Mouse (Mus musculus): Measurements from ENCODE around the gene Rtl6. TPM values are rescaled to one million over a fixed set of nuclear protein-coding genes. Genes with fewer than 3 reads are reported as not detected.

The Rtl6 gene
- 9.4 and 13.2 TPM in 2 replicates for polyA plus RNA-seq (2012; ENCODE audit: low replicate concordance)

DNA sequence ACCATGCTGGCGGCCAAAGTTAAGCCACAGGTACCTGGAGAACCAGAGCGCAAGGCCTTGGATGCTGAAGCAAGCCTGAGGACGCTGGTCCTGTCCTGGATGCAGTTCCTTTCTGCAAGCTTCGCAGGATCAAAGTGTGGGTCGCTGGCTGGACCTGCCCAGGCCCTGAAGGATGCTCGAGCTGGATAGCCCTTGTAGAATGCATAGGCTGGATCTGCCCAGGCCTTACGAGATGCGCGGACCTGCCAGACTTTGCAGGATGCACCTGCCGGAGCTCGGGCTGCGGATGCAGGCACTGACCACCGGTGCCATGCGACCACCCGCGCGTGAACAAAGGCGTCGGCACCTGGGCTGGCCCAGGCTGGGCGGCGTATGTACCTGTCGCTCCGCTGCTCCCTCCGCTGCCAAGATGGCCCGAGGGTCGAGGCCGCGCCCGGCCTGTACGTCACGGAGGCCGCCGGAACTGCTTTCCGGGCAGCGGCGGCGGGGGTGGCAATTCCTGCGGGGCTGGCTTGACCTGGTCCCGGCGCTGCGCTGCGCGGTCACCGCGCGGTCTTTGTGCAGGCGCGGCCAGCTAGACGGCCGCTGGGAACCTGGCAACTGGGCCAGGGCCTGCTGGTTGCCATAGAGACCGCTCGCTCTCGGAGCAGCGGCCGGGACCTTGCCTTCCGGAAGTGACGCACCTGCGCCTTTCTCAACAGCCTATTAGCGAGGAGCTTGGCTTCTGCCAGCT, at the start of gene Rtl6:
Gene Rtl6 (minus strand): TSS at position 635 of the 733 bp plus-strand sequence.

Other genes with a start within 250 kb of the Rtl6 start
- 30.2 and 79.7 TPM in 2 replicates for gene Parvg, start 233.8 kb downstream of the Rtl6 start, polyA plus RNA-seq (2012; ENCODE audit: low replicate concordance)
- gene Shisal1, start 110.7 kb downstream of the Rtl6 start, polyA plus RNA-seq (2012; ENCODE audit: low replicate concordance): not detected in 2 replicates
- gene Prr5, start 111.8 kb upstream of the Rtl6 start, polyA plus RNA-seq (2012; ENCODE audit: low replicate concordance): 171 and 268 TPM in 2 replicates
- gene Arhgap8, start 162.2 kb upstream of the Rtl6 start, polyA plus RNA-seq (2012; ENCODE audit: low replicate concordance): 4.4 and 9.7 TPM in 2 replicates

Measured in hematopoietic multipotent progenitor cell, adult 10-12 weeks (in vitro differentiated cells).